In genomic region chr14:59949983-59950382, GRCm38 (mm10) we compare ENCODE assay signal across 16 mouse cellular contexts.
DNase-seq lines count a peak whose midpoint lies in the region; ATAC-seq and TF ChIP-seq lines count a peak whose summit lies in the region.
"Had no signal": no experiment of that assay in that cellular context is flagged by ENCODE, and none has a peak within 500 bp of the region (broad histone marks: within the 10 kb centered on the region; RNA-seq: fewer than 3 reads in every experiment).

No protein-coding gene starts in this region.

- H3K4me2 ChIP-seq in forebrain, embryonic 15.5 days (replicated peaks), result no peak overlapping the region
- H3K4me2 ChIP-seq in forebrain, embryonic 12.5 days, result no peak overlapping the region
- no peak overlapping the region for H3K4me2 ChIP-seq in hindbrain, embryonic 11.5 days (replicated peaks; ENCODE audit: low read depth, low read length)
- no peak overlapping the region for H3K4me2 ChIP-seq in hindbrain, postnatal 0 days (ENCODE audit: low read depth, low read length)
- H3K4me2 ChIP-seq in hindbrain, embryonic 13.5 days, result no peak overlapping the region
- H3K4me2 ChIP-seq: limb, embryonic 15.5 days; midbrain, embryonic 15.5 days had no signal

- H3K27me3 ChIP-seq in forebrain, embryonic 15.5 days, result no peaks in the 10 kb centered on the region
- H3K27me3 ChIP-seq in forebrain, embryonic 12.5 days, result no peaks in the 10 kb centered on the region
- no peaks in the 10 kb centered on the region for H3K27me3 ChIP-seq in hindbrain, embryonic 11.5 days (ENCODE audit: control insufficient read depth, insufficient read depth, low read length)
- no peaks in the 10 kb centered on the region for H3K27me3 ChIP-seq in hindbrain, postnatal 0 days (ENCODE audit: insufficient read depth, low read length)
- H3K27me3 ChIP-seq in hindbrain, embryonic 13.5 days, result 0 out of 2 replicates have a peak, but pooled peaks cover 3% of the 10 kb centered on the region
- H3K27me3 ChIP-seq: limb, embryonic 15.5 days; midbrain, embryonic 15.5 days had no signal

- 10% methylated on average over 5 of the region's 5 CpGs for WGBS in forebrain, embryonic 15.5 days
- 7% methylated on average over 5 of the region's 5 CpGs for WGBS in forebrain, embryonic 12.5 days
- 3% methylated on average over 5 of the region's 5 CpGs for WGBS in hindbrain, embryonic 11.5 days
- WGBS in hindbrain, postnatal 0 days, result 17% methylated on average over 5 of the region's 5 CpGs
- WGBS in hindbrain, embryonic 13.5 days, result 3% methylated on average over 5 of the region's 5 CpGs

- H3K9me3 ChIP-seq in forebrain, embryonic 15.5 days, result no peaks in the 10 kb centered on the region
- H3K9me3 ChIP-seq in forebrain, embryonic 12.5 days, result no peaks in the 10 kb centered on the region
- H3K9me3 ChIP-seq in hindbrain, embryonic 11.5 days (ENCODE audit: control insufficient read depth, low read length), result no peaks in the 10 kb centered on the region
- H3K9me3 ChIP-seq in hindbrain, postnatal 0 days (ENCODE audit: low read length), result no peaks in the 10 kb centered on the region
- H3K9me3 ChIP-seq in hindbrain, embryonic 13.5 days, result no peaks in the 10 kb centered on the region
- H3K9me3 ChIP-seq: limb, embryonic 15.5 days; midbrain, embryonic 15.5 days had no signal

- no peak for TF ChIP-seq CTCF in hindbrain, postnatal 0 days (IDR thresholded peaks at IDR 0.05; ENCODE audit: low read depth)

- ATAC-seq in forebrain, embryonic 15.5 days (replicated peaks), result peak; percentile 80
- no peak for ATAC-seq in forebrain, embryonic 12.5 days (ENCODE audit: low FRiP score)
- no peak; the same call in 1 of the 2 replicates for ATAC-seq in hindbrain, embryonic 11.5 days (ENCODE audit: low FRiP score)
- no peak for ATAC-seq in hindbrain, postnatal 0 days
- ATAC-seq in hindbrain, embryonic 13.5 days (ENCODE audit: low FRiP score), result peak; percentile 52; the same call in 1 of the 2 replicates
- ATAC-seq: liver, postnatal 0 days; midbrain, embryonic 15.5 days; Patski had no signal

- H3K9ac ChIP-seq in forebrain, embryonic 15.5 days (replicated peaks), result no peak overlapping the region
- no peak overlapping the region for H3K9ac ChIP-seq in forebrain, embryonic 12.5 days
- H3K9ac ChIP-seq in hindbrain, embryonic 11.5 days (ENCODE audit: low read depth, low read length), result no peak overlapping the region
- no peak overlapping the region for H3K9ac ChIP-seq in hindbrain, postnatal 0 days (replicated peaks; ENCODE audit: low read length)
- H3K9ac ChIP-seq in hindbrain, embryonic 13.5 days, result no peak overlapping the region
- H3K9ac ChIP-seq: limb, embryonic 15.5 days; liver, postnatal 0 days; midbrain, embryonic 15.5 days had no signal

- no peaks in the 10 kb centered on the region for H3K36me3 ChIP-seq in forebrain, embryonic 15.5 days
- no peaks in the 10 kb centered on the region for H3K36me3 ChIP-seq in forebrain, embryonic 12.5 days (replicated peaks)
- H3K36me3 ChIP-seq in hindbrain, embryonic 11.5 days (ENCODE audit: control insufficient read depth, insufficient read depth, low read length), result no peaks in the 10 kb centered on the region
- no peaks in the 10 kb centered on the region for H3K36me3 ChIP-seq in hindbrain, postnatal 0 days (ENCODE audit: insufficient read depth, low read length)
- no peaks in the 10 kb centered on the region for H3K36me3 ChIP-seq in hindbrain, embryonic 13.5 days
- H3K36me3 ChIP-seq: limb, embryonic 15.5 days; midbrain, embryonic 15.5 days had no signal

- H3K4me1 ChIP-seq in forebrain, embryonic 15.5 days, result peaks cover 3% of the 10 kb centered on the region; the same call in 1 of the 2 replicates
- peaks cover 7% of the 10 kb centered on the region for H3K4me1 ChIP-seq in forebrain, embryonic 12.5 days
- no peaks in the 10 kb centered on the region; the same call in 1 of the 2 replicates for H3K4me1 ChIP-seq in hindbrain, embryonic 11.5 days (replicated peaks; ENCODE audit: control insufficient read depth, insufficient read depth, low read length)
- no peaks in the 10 kb centered on the region for H3K4me1 ChIP-seq in hindbrain, postnatal 0 days (ENCODE audit: insufficient read depth, low read length)
- peaks cover 3% of the 10 kb centered on the region for H3K4me1 ChIP-seq in hindbrain, embryonic 13.5 days (replicated peaks)
- H3K4me1 ChIP-seq: limb, embryonic 15.5 days; midbrain, embryonic 15.5 days had no signal

- H3K4me3 ChIP-seq in forebrain, embryonic 15.5 days, result no peak overlapping the region
- no peak overlapping the region for H3K4me3 ChIP-seq in forebrain, embryonic 12.5 days (replicated peaks)
- no peak overlapping the region for H3K4me3 ChIP-seq in hindbrain, embryonic 11.5 days (ENCODE audit: low read depth, low read length)
- H3K4me3 ChIP-seq in hindbrain, postnatal 0 days (ENCODE audit: low read length), result no peak overlapping the region
- no peak overlapping the region for H3K4me3 ChIP-seq in hindbrain, embryonic 13.5 days
- H3K4me3 ChIP-seq: limb, embryonic 15.5 days; midbrain, embryonic 15.5 days had no signal

- DNase-seq in hindbrain, embryonic 11.5 days (ENCODE audit: low spot score), result peak; percentile 41
- DNase-seq in hindbrain, postnatal 0 days (ENCODE audit: low spot score), result no peak
- DNase-seq in embryo, embryonic 11 days, result peak; percentile 50
- no peak for DNase-seq in retina, embryonic 14.5 days (ENCODE audit: low spot score)
- DNase-seq in cerebellum, adult 18-20 months, result no peak
- DNase-seq: cerebellum, postnatal 14 days; kidney, adult 9 months; liver, postnatal 0 days; lung, postnatal 4 days; right cerebral cortex, postnatal 25 days had no signal

- H3K27ac ChIP-seq in forebrain, embryonic 15.5 days (replicated peaks), result no peak overlapping the region
- H3K27ac ChIP-seq in forebrain, embryonic 12.5 days, result no peak overlapping the region
- H3K27ac ChIP-seq in hindbrain, embryonic 11.5 days (ENCODE audit: low read depth, low read length), result no peak overlapping the region
- H3K27ac ChIP-seq in hindbrain, postnatal 0 days, result no peak overlapping the region
- no peak overlapping the region for H3K27ac ChIP-seq in hindbrain, embryonic 13.5 days
- H3K27ac ChIP-seq: limb, embryonic 15.5 days; midbrain, embryonic 15.5 days had no signal

Comparison
In these comparisons a context has a peak if more than half of its experiments do, and no peak if none do; other contexts are left out.
1. ATAC-seq: peak in forebrain, embryonic 15.5 days (single experiment) and hindbrain, embryonic 13.5 days (single experiment); none in forebrain, embryonic 12.5 days (single experiment), hindbrain, embryonic 11.5 days (single experiment) and hindbrain, postnatal 0 days (single experiment).
2. DNase-seq: peak in hindbrain, embryonic 11.5 days (single experiment) and embryo, embryonic 11 days (single experiment); none in hindbrain, postnatal 0 days (single experiment), retina, embryonic 14.5 days (single experiment) and cerebellum, adult 18-20 months (0 of 2).